Mouse (Mus musculus) heart, postnatal 0 days (tissue): Measurements from ENCODE around the gene Fbf1. TPM values are rescaled to one million over a fixed set of nuclear protein-coding genes. Genes with fewer than 3 reads are reported as not detected.
"Not testable (repeated sequence)": the region's sequence is repeated elsewhere in the genome, so short reads cannot be mapped to it uniquely, and the experiment has no call there.

ENCODE experiments used
- ATAC-seq: fragments of 200-750 bp; cut with Nextera tagmentation; 2 replicates; pipeline ENCODE4 v1.8.0; 2017; ENCODE audit warnings: low read depth, moderate number of reproducible peaks, moderate library complexity; ENCODE audit not compliant: insufficient read depth
- DNase-seq: peaks from one replicate; pipeline ENCODE4 v3.0.0-alpha.2; 2016; ENCODE audit warnings: low spot score
- H3K27ac ChIP-seq: fragments of 300-500 bp; sonication (generic); 2 replicates; pipeline ENCODE4 v1.5.1; 2014; ENCODE audit warnings: low read depth, mild to moderate bottlenecking
- H3K27me3 ChIP-seq: fragments of 300-500 bp; sonication (generic); 2 replicates; pipeline ENCODE4 v1.6.1; 2014; ENCODE audit warnings: low read length, mixed read lengths; ENCODE audit not compliant: control insufficient read depth, insufficient read depth
- H3K36me3 ChIP-seq: fragments of 300-500 bp; sonication (generic); replicated peaks from 2 replicates; pipeline ENCODE4 v1.6.1; 2014; ENCODE audit warnings: low read length, mixed read lengths; ENCODE audit not compliant: control insufficient read depth, insufficient read depth
- H3K4me1 ChIP-seq: fragments of 300-500 bp; sonication (generic); 2 replicates; pipeline ENCODE4 v1.6.1; 2014; ENCODE audit warnings: antibody characterized with exemption; ENCODE audit not compliant: control insufficient read depth, insufficient read depth
- H3K4me2 ChIP-seq: fragments of 300-500 bp; sonication (generic); 2 replicates; pipeline ENCODE4 v1.6.1; 2014; ENCODE audit warnings: low read depth, mild to moderate bottlenecking, low read length, moderate library complexity
- H3K4me3 ChIP-seq: fragments of 300-500 bp; sonication (generic); 2 replicates; pipeline ENCODE4 v1.5.1; 2014; ENCODE audit warnings: low read depth, low read length
- H3K9ac ChIP-seq: fragments of 300-500 bp; sonication (generic); replicated peaks from 2 replicates; pipeline ENCODE4 v1.6.1; 2014; ENCODE audit warnings: low read depth, low read length, mixed read lengths
- H3K9me3 ChIP-seq: fragments of 300-500 bp; sonication (generic); replicated peaks from 2 replicates; pipeline ENCODE4 v1.6.1; 2016; ENCODE audit warnings: low read length; ENCODE audit not compliant: control insufficient read depth
- CTCF ChIP-seq: IDR thresholded peaks from 2 replicates; pipeline ENCODE4 v1.5.1; 2016; ENCODE audit warnings: antibody characterized with exemption, control low read depth, low read depth
- EP300 ChIP-seq: IDR thresholded peaks from 2 replicates; pipeline ENCODE4 v1.6.1; 2016; ENCODE audit warnings: antibody characterized with exemption, low read depth
- WGBS: fragments of 180-500 bp; shearing (Covaris S2); extraction: QIAGEN DNeasy Blood & Tissue Kit; methylation state at CpG from one replicate; pipeline ENCODE4 v1.1.7; 2014; 5-methylcytosine and 5-hydroxymethylcytosine counted together
- polyA plus RNA-seq: library from polyadenylated mRNA; unstranded; fragments of >200 nt; fragmentation: Nextera tagmentation; extraction: Ambion mirVana; gene quantifications from 2 replicates; pipeline ENCODE4 v1.2.1, GENCODE M21; 2015
- total RNA-seq: library from RNA; depleted of rRNA; stranded (reverse); fragments of >200 nt; gene quantifications from 2 replicates; pipeline ENCODE4 v1.2.3, GENCODE M21; 2014; ENCODE audit warnings: low replicate concordance; rRNA removed

The Fbf1 gene
- total and polyA plus RNA-seq, 2 experiments from 2014 or later: 8.5 to 22.8 TPM

DNA sequence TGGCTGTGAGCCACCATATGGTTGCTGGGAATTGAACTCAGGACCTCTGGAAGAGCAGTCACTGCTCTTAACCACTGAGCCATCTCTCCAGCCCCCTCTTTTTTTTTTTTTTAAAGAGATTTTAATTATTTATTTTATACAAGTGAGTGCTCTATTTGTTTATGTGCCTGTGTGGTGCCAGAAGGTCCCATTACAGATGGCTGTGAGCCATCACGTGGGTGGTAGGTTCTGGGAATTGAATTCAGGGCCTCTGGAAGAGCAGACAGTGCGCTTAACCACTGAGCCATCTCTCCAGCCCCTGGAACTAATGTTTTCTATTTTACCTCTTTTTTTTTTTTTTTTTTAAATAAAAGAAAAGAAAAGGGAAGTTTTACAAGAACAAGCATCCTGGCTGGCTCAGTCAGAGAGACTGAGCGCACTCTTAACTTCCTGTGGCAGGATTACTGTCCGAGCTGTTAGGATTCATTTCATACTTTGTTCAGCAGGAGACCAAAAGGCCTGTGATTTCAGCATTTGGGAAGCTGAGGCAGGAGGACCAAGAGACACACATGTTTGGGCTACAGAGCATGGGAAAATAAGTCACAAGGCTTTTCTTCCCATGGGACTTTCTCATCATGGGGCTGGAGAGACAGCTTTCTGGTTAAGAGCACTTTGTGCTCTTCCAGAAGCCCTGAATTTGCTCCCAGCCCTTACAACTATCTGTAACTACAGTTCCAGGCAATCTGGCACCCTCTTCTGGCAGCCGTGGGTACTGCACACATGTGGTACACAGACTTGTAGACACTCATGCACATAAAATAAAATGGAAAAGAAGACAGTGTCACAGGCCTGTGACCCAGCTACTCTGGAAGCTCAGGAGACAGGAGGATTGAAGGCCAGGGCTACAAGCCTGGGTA lies 71.5 kb downstream of the Fbf1 start:
- no peak overlapping the region for H3K4me3 ChIP-seq
- DNase-seq: no peak
- H3K27ac ChIP-seq: 0 out of 2 replicates have a peak overlapping the region, but pooled peaks have one; percentile 7
- WGBS: 77% methylated on average over 5 of the region's 5 CpGs
- H3K4me1 ChIP-seq: peaks cover 32% of the 10 kb centered on the region
- H3K9ac ChIP-seq: no peak overlapping the region
- H3K27me3 ChIP-seq: no peaks in the 10 kb centered on the region
- no peaks in the 10 kb centered on the region for H3K36me3 ChIP-seq
- H3K9me3 ChIP-seq: no peaks in the 10 kb centered on the region
- ATAC-seq: no peak
- H3K4me2 ChIP-seq: no peak overlapping the region
- peak; percentile 42 for TF ChIP-seq CTCF
- TF ChIP-seq EP300: no peak

- peak overlapping the region; percentile 63 for H3K27ac ChIP-seq
- H3K4me1 ChIP-seq: peaks cover 24% of the 10 kb centered on the region
- no peak overlapping the region for H3K9ac ChIP-seq
- ATAC-seq (no peak), DNase-seq (peak; percentile 69)
- no peak overlapping the region for H3K4me2 ChIP-seq
- no peaks in the 10 kb centered on the region for H3K9me3 ChIP-seq
- no peaks in the 10 kb centered on the region for H3K27me3 ChIP-seq
- no peaks in the 10 kb centered on the region for H3K36me3 ChIP-seq
- H3K4me3 ChIP-seq: no peak overlapping the region
- WGBS: 27% methylated on average over 3 of the region's 3 CpGs
- no peak for TF ChIP-seq CTCF
- TF ChIP-seq EP300: no peak
These were observed 72.4 kb downstream of the Fbf1 start for GRCm38 (mm10) chr11:116095573-116095972.

DNA sequence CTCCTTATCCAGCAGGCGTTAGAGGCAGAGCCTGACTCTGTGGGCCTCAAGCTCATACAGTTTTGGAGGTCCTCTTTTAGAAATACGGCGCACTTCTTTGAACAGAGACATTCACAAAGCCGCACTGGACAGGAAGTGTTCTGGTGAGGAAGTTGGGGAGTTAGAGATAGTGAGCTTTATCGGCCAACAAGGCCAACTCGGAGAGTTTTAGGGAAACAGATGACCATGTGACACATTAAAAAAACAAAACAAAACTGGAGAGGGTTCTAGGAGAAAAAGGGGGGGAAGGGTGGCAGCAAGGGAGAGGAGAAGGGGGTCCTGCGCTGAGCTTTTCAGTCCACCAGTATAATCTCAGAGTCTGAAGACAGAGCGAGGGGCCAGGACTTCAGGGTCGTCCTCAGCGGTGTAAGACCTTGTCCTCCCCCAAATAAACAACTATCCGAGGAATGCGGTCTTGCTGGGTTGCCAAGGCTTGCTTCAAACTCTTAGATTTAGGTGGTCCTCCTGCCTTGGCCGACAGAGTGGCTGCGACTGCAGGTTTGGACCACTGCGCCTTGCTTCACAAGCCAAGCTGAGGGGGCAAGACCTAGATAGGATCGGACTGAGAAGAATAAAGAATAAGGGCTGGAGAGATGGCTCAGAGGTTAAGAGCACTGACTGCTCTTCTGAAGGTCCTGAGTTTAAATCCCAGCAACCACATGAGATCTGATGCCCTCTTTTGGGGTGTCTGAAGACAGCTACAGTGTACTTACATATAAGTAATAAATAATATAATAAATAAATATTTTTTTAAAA lies 74.0 kb downstream of the Fbf1 start:
- no peak overlapping the region for H3K4me3 ChIP-seq
- no peaks in the 10 kb centered on the region for H3K27me3 ChIP-seq
- TF ChIP-seq EP300 (no peak), CTCF (no peak)
- no peaks in the 10 kb centered on the region for H3K9me3 ChIP-seq
- ATAC-seq: no peak; the same call in 1 of the 2 replicates
- peak overlapping the region; percentile 74 for H3K27ac ChIP-seq
- H3K4me2 ChIP-seq: no peak overlapping the region
- WGBS: 31% methylated on average over 16 of the region's 16 CpGs
- H3K4me1 ChIP-seq: peaks cover 8% of the 10 kb centered on the region; the same call in 1 of the 2 replicates
- H3K36me3 ChIP-seq: no peaks in the 10 kb centered on the region
- H3K9ac ChIP-seq: no peak overlapping the region
- DNase-seq: no peak

- not testable (repeated sequence) for H3K4me3 ChIP-seq, H3K4me1 ChIP-seq, DNase-seq, H3K36me3 ChIP-seq, ATAC-seq, H3K9ac ChIP-seq, H3K4me2 ChIP-seq, H3K27me3 ChIP-seq, H3K9me3 ChIP-seq
- peak overlapping the region; percentile 74; the same call in 1 of the 2 replicates for H3K27ac ChIP-seq
- WGBS: 83% methylated on average over 6 of the region's 6 CpGs
These were observed 75.0 kb downstream of the Fbf1 start for GRCm38 (mm10) chr11:116092959-116093358.

Other genes with a start within 250 kb of the Fbf1 start
- gene Sap30bp, start 234.9 kb downstream of the Fbf1 start, total RNA-seq: 11.7 and 17.9 TPM in 2 replicates
- 19.0 and 19.6 TPM in 2 replicates for gene Sap30bp, start 234.9 kb downstream of the Fbf1 start, polyA plus RNA-seq
- 5.4 and 5.8 TPM in 2 replicates for gene Recql5, start 234.7 kb downstream of the Fbf1 start, total RNA-seq
- gene Recql5, start 234.7 kb downstream of the Fbf1 start, polyA plus RNA-seq: 6.2 and 6.3 TPM in 2 replicates
- 1.1 and 1.5 TPM in 2 replicates for gene Itgb4, start 193.5 kb downstream of the Fbf1 start, total RNA-seq
- gene Itgb4, start 193.5 kb downstream of the Fbf1 start, polyA plus RNA-seq: 0.85 and 1.1 TPM in 2 replicates
- 90.4 and 98.3 TPM in 2 replicates for gene Galk1, start 155.4 kb downstream of the Fbf1 start, total RNA-seq
- gene Galk1, start 155.4 kb downstream of the Fbf1 start, polyA plus RNA-seq: 86.3 and 88.4 TPM in 2 replicates
- gene H3f3b, start 140.2 kb downstream of the Fbf1 start, total RNA-seq: 365 and 410 TPM in 2 replicates
- gene H3f3b, start 140.2 kb downstream of the Fbf1 start, polyA plus RNA-seq: 518 and 561 TPM in 2 replicates
- 23.1 and 26.1 TPM in 2 replicates for gene Unk, start 137.8 kb downstream of the Fbf1 start, total RNA-seq
- gene Unk, start 137.8 kb downstream of the Fbf1 start, polyA plus RNA-seq: 8.4 and 9.5 TPM in 2 replicates
- gene Unc13d, start 90.2 kb downstream of the Fbf1 start, total RNA-seq: 0.27 and 2.7 TPM in 2 replicates
- 0.42 and 0.47 TPM in 2 replicates for gene Unc13d, start 90.2 kb downstream of the Fbf1 start, polyA plus RNA-seq
- 113 and 120 TPM in 2 replicates for gene Wbp2, start 81.2 kb downstream of the Fbf1 start, total RNA-seq
- gene Wbp2, start 81.2 kb downstream of the Fbf1 start, polyA plus RNA-seq: 106 and 117 TPM in 2 replicates
- 89.0 and 104 TPM in 2 replicates for gene Trim47, start 41.0 kb downstream of the Fbf1 start, total RNA-seq
- 42.8 and 43.9 TPM in 2 replicates for gene Trim47, start 41.0 kb downstream of the Fbf1 start, polyA plus RNA-seq
- gene Trim65, start 37.0 kb downstream of the Fbf1 start, total RNA-seq: 5.9 and 15.0 TPM in 2 replicates
- 2.7 TPM in 2 replicates for gene Trim65, start 37.0 kb downstream of the Fbf1 start, polyA plus RNA-seq
- gene Mrpl38, start 29.3 kb downstream of the Fbf1 start, total RNA-seq: 114 and 153 TPM in 2 replicates
- gene Mrpl38, start 29.3 kb downstream of the Fbf1 start, polyA plus RNA-seq: 79.1 and 80.8 TPM in 2 replicates
- 58.4 and 63.6 TPM in 2 replicates for gene Ten1, start 30.7 kb upstream of the Fbf1 start, total RNA-seq
- 64.0 and 68.2 TPM in 2 replicates for gene Ten1, start 30.7 kb upstream of the Fbf1 start, polyA plus RNA-seq
- gene Acox1, start 30.9 kb upstream of the Fbf1 start, total RNA-seq: 64.9 and 65.8 TPM in 2 replicates
- 43.0 and 46.7 TPM in 2 replicates for gene Acox1, start 30.9 kb upstream of the Fbf1 start, polyA plus RNA-seq
- 2.1 and 3.4 TPM in 2 replicates for gene Evpl, start 69.9 kb upstream of the Fbf1 start, total RNA-seq
- gene Evpl, start 69.9 kb upstream of the Fbf1 start, polyA plus RNA-seq: 0.45 TPM in 2 replicates
- 28.1 and 33.6 TPM in 2 replicates for gene Srp68, start 106.1 kb upstream of the Fbf1 start, total RNA-seq
- 47.8 and 48.2 TPM in 2 replicates for gene Srp68, start 106.1 kb upstream of the Fbf1 start, polyA plus RNA-seq
- not detected in 2 replicates for gene Galr2, start 112.8 kb upstream of the Fbf1 start, total RNA-seq
- gene Galr2, start 112.8 kb upstream of the Fbf1 start, polyA plus RNA-seq: 0.05 TPM in 2 replicates
- gene Exoc7, start 139.1 kb upstream of the Fbf1 start, total RNA-seq: 37.6 and 94.7 TPM in 2 replicates
- 43.9 and 48.7 TPM in 2 replicates for gene Exoc7, start 139.1 kb upstream of the Fbf1 start, polyA plus RNA-seq
- gene Foxj1, start 167.2 kb upstream of the Fbf1 start, total RNA-seq: 2.7 TPM in 1 of 2 replicates, not detected in the other
- gene Foxj1, start 167.2 kb upstream of the Fbf1 start, polyA plus RNA-seq: 0.04 and 1.0 TPM in 2 replicates
- 10.8 and 11.4 TPM in 2 replicates for gene Rnf157, start 244.9 kb upstream of the Fbf1 start, total RNA-seq
- 2.2 and 3.5 TPM in 2 replicates for gene Rnf157, start 244.9 kb upstream of the Fbf1 start, polyA plus RNA-seq